Mouse (Mus musculus) intestine, embryonic 14.5 days (tissue): Measurements from ENCODE around the gene Trim8. TPM values are rescaled to one million over a fixed set of nuclear protein-coding genes. Genes with fewer than 3 reads are reported as not detected.

Experiments
- ATAC-seq: fragments of 200-750 bp; cut with Nextera tagmentation; replicated peaks from 2 replicates; pipeline ENCODE4 v1.8.0; 2017; ENCODE audit warnings: low read depth, moderate number of reproducible peaks, moderate TSS enrichment, moderate library complexity; ENCODE audit not compliant: low FRiP score, low TSS enrichment
- DNase-seq: peaks from one replicate; pipeline ENCODE4 v3.0.0-alpha.2; 2018; ENCODE audit warnings: low spot score
- H3K27ac ChIP-seq: fragments of 300-500 bp; sonication (generic); 2 replicates; pipeline ENCODE4 v1.5.1; 2014; ENCODE audit warnings: low read depth, mild to moderate bottlenecking, control low read depth
- H3K27me3 ChIP-seq: fragments of 300-500 bp; sonication (generic); replicated peaks from 2 replicates; pipeline ENCODE4 v1.6.1; 2014; ENCODE audit warnings: low read length, control low read depth; ENCODE audit not compliant: control insufficient read depth, insufficient read depth
- H3K36me3 ChIP-seq: fragments of 300-500 bp; sonication (generic); 2 replicates; pipeline ENCODE4 v1.6.1; 2014; ENCODE audit warnings: low read length, control low read depth; ENCODE audit not compliant: control insufficient read depth, insufficient read depth
- H3K4me1 ChIP-seq: fragments of 300-500 bp; sonication (generic); replicated peaks from 2 replicates; pipeline ENCODE4 v1.6.1; 2014; ENCODE audit warnings: low read length, control low read depth, mixed read lengths; ENCODE audit not compliant: control insufficient read depth, insufficient read depth
- H3K4me2 ChIP-seq: fragments of 300-500 bp; sonication (generic); 2 replicates; pipeline ENCODE4 v1.6.1; 2014; ENCODE audit warnings: low read length
- H3K4me3 ChIP-seq: fragments of 300-500 bp; sonication (generic); 2 replicates; pipeline ENCODE4 v1.5.1; 2014; ENCODE audit warnings: low read depth, low read length, control low read depth, mixed read lengths
- H3K9ac ChIP-seq: fragments of 300-500 bp; sonication (generic); 2 replicates; pipeline ENCODE4 v1.6.1; 2014; ENCODE audit warnings: mild to moderate bottlenecking, low read length
- H3K9me3 ChIP-seq: fragments of 300-500 bp; sonication (generic); 2 replicates; pipeline ENCODE4 v1.6.1; 2016; ENCODE audit warnings: low read length, control low read depth; ENCODE audit not compliant: control insufficient read depth
- WGBS: fragments of 180-500 bp; shearing (Covaris S2); extraction: QIAGEN DNeasy Blood & Tissue Kit; methylation state at CpG from one replicate; pipeline ENCODE4 v1.1.7; 2014; 5-methylcytosine and 5-hydroxymethylcytosine counted together
- polyA plus RNA-seq: library from polyadenylated mRNA; unstranded; fragments of >200 nt; fragmentation: Nextera tagmentation; extraction: Ambion mirVana; gene quantifications from 2 replicates; pipeline ENCODE4 v1.2.1, GENCODE M21; 2014

The Trim8 gene
- polyA plus RNA-seq, 1 experiment from 2014 or later: 21.1 TPM

- DNase-seq (peak; percentile 96), ATAC-seq (peak; percentile 82)
- under 1% methylated on average over 42 of the region's 52 CpGs for WGBS
- peak overlapping the region; percentile 93 for H3K4me2 ChIP-seq
- no peaks in the 10 kb centered on the region for H3K9me3 ChIP-seq
- no peaks in the 10 kb centered on the region for H3K27me3 ChIP-seq
- peaks cover 8% of the 10 kb centered on the region for H3K4me1 ChIP-seq
- peak overlapping the region; percentile 99 for H3K27ac ChIP-seq
- peaks cover 5% of the 10 kb centered on the region for H3K36me3 ChIP-seq
- H3K4me3 ChIP-seq: peak overlapping the region; percentile 85
- peak overlapping the region; percentile 79 for H3K9ac ChIP-seq
Measured at GRCm38 (mm10) chr19:46499836-46500580, 1.5 kb upstream of the Trim8 start.

- Histone ChIP-seq H3K36me3 (peaks cover 8% of the 10 kb centered on the region), H3K9me3 (no peaks in the 10 kb centered on the region), H3K4me2 (peak overlapping the region; percentile 93), H3K4me1 (peaks cover 15% of the 10 kb centered on the region), H3K4me3 (peak overlapping the region; percentile 85), H3K27ac (peak overlapping the region; percentile 99), H3K27me3 (no peaks in the 10 kb centered on the region), H3K9ac (peak overlapping the region; percentile 79)
- ATAC-seq (peak; percentile 34), DNase-seq (peak; percentile 82)
- WGBS: under 1% methylated on average over 45 of the region's 50 CpGs
Measured at GRCm38 (mm10) chr19:46500581-46501341, 741 bp upstream of the Trim8 start.

GRCm38 (mm10) chr19:46502069-46502455 is 560 bp downstream of the Trim8 start:
- peak overlapping the region; percentile 79 for H3K9ac ChIP-seq
- 0% methylated on average over 25 of the region's 46 CpGs for WGBS
- H3K4me2 ChIP-seq: peak overlapping the region; percentile 93
- peak overlapping the region; percentile 99 for H3K27ac ChIP-seq
- no peaks in the 10 kb centered on the region for H3K9me3 ChIP-seq
- no peaks in the 10 kb centered on the region for H3K27me3 ChIP-seq
- peaks cover 28% of the 10 kb centered on the region for H3K4me1 ChIP-seq
- peaks cover 12% of the 10 kb centered on the region for H3K36me3 ChIP-seq
- peak overlapping the region; percentile 85 for H3K4me3 ChIP-seq
- peak; percentile 82 for DNase-seq
- ATAC-seq: no peak

GRCm38 (mm10) chr19:46502471-46503166 is 1.1 kb downstream of the Trim8 start:
- Histone ChIP-seq H3K36me3 (peaks cover 18% of the 10 kb centered on the region), H3K4me2 (peak overlapping the region; percentile 93), H3K9ac (peak overlapping the region; percentile 79), H3K4me3 (peak overlapping the region; percentile 85), H3K27me3 (no peaks in the 10 kb centered on the region), H3K9me3 (no peaks in the 10 kb centered on the region), H3K4me1 (peaks cover 33% of the 10 kb centered on the region), H3K27ac (peak overlapping the region; percentile 99)
- WGBS: under 1% methylated on average over 48 of the region's 53 CpGs
- ATAC-seq (no peak), DNase-seq (peak; percentile 86)

- ATAC-seq (peak; percentile 37), DNase-seq (peak; percentile 88)
- Histone ChIP-seq H3K27ac (peak overlapping the region; percentile 99), H3K4me1 (peaks cover 41% of the 10 kb centered on the region), H3K4me2 (peak overlapping the region; percentile 93), H3K9me3 (no peaks in the 10 kb centered on the region), H3K4me3 (peak overlapping the region; percentile 85), H3K9ac (peak overlapping the region; percentile 79), H3K36me3 (peaks cover 25% of the 10 kb centered on the region), H3K27me3 (no peaks in the 10 kb centered on the region)
- under 1% methylated on average over 21 of the region's 21 CpGs for WGBS
Measured at GRCm38 (mm10) chr19:46503351-46504084, 2.0 kb downstream of the Trim8 start.

- H3K9me3 ChIP-seq: no peaks in the 10 kb centered on the region
- WGBS: 3% methylated on average over 4 of the region's 4 CpGs
- H3K9ac ChIP-seq: peak overlapping the region; percentile 79
- peak overlapping the region; percentile 93 for H3K4me2 ChIP-seq
- no peaks in the 10 kb centered on the region for H3K27me3 ChIP-seq
- peaks cover 26% of the 10 kb centered on the region for H3K36me3 ChIP-seq
- ATAC-seq (peak; percentile 13), DNase-seq (no peak)
- H3K4me1 ChIP-seq: peaks cover 47% of the 10 kb centered on the region
- H3K4me3 ChIP-seq: peak overlapping the region; percentile 85
- peak overlapping the region; percentile 99 for H3K27ac ChIP-seq
Measured at GRCm38 (mm10) chr19:46504085-46504552, 2.6 kb downstream of the Trim8 start.

GRCm38 (mm10) chr19:46504822-46505417 is 3.4 kb downstream of the Trim8 start:
- Histone ChIP-seq H3K4me2 (peak overlapping the region; percentile 93), H3K4me1 (peaks cover 54% of the 10 kb centered on the region), H3K27ac (peak overlapping the region; percentile 99), H3K9me3 (no peaks in the 10 kb centered on the region), H3K9ac (peak overlapping the region; percentile 79), H3K36me3 (peaks cover 32% of the 10 kb centered on the region), H3K27me3 (no peaks in the 10 kb centered on the region), H3K4me3 (peak overlapping the region; percentile 85)
- ATAC-seq: no peak
- 58% methylated on average over 9 of the region's 9 CpGs for WGBS
- no peak for DNase-seq
